Comparison of ENCODE assay signal across 8 mouse cellular contexts in the genomic region with DNA sequence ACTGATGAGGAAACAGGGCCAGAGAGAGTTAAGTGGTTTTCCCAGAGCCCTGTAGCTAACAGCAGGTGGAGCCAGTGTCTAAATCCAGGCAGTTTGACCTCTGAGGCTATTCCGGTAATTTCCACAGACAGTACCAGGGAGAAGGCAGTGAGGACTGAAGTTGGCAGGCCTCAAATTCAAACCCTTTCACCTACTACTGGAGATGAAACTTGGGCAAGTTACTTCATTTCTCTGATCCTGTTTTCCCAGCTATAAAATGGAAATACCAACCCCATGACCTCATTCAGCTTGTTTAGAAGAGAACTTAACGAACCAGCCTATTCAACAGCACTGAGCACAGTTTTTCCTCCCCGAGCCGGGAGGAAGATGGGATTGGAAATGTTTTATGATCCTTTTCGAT. TPM values are rescaled to one million over a fixed set of nuclear protein-coding genes. Genes with fewer than 3 reads are reported as not detected.
DNase-seq lines count a peak whose midpoint lies in the region; ATAC-seq lines count a peak whose summit lies in the region.

No protein-coding gene starts in this region.

- peaks cover 25% of the 10 kb centered on the region for H3K4me1 ChIP-seq in forebrain, embryonic 15.5 days
- peaks cover 31% of the 10 kb centered on the region for H3K4me1 ChIP-seq in midbrain, embryonic 12.5 days

- peak; percentile 51 for ATAC-seq in forebrain, embryonic 15.5 days (replicated peaks)
- ATAC-seq in midbrain, embryonic 12.5 days (ENCODE audit: low FRiP score, low read depth) = peak; percentile 35

- no peak overlapping the region for H3K9ac ChIP-seq in forebrain, embryonic 15.5 days (replicated peaks)
- H3K9ac ChIP-seq in midbrain, embryonic 12.5 days (replicated peaks) = no peak overlapping the region

- no peaks in the 10 kb centered on the region for H3K36me3 ChIP-seq in forebrain, embryonic 15.5 days
- H3K36me3 ChIP-seq in midbrain, embryonic 12.5 days = no peaks in the 10 kb centered on the region

- no peak overlapping the region for H3K4me3 ChIP-seq in forebrain, embryonic 15.5 days
- H3K4me3 ChIP-seq in midbrain, embryonic 12.5 days = no peak overlapping the region

- intact Hi-C loops in heart, postnatal 36 days (cut with DNase I) = loop anchor here (1.0 to 2.0 kb wide), 4 partner anchors 46 to 155 kb away; no protein-coding TSS in a partner anchor

- H3K27ac ChIP-seq in forebrain, embryonic 15.5 days (replicated peaks) = peak overlapping the region; percentile 79
- H3K27ac ChIP-seq in midbrain, embryonic 12.5 days (replicated peaks) = peak overlapping the region; percentile 73

- peak; percentile 75 for DNase-seq in ES-CJ7 (ENCODE audit: low read depth, low spot score)
- peak; percentile 42 for DNase-seq in adrenal gland, postnatal 25 days
- peak; percentile 63 to 70 for DNase-seq in heart, postnatal 36 days
- peak; percentile 22 for DNase-seq in large intestine, adult 2 months (ENCODE audit: low read depth, low spot score)
- DNase-seq in testis, postnatal 14 days (ENCODE audit: low spot score) = peak; percentile 9
- DNase-seq in MN1 (ENCODE audit: low spot score) = no peak

- H3K4me2 ChIP-seq in forebrain, embryonic 15.5 days (replicated peaks) = peak overlapping the region; percentile 40
- peak overlapping the region; percentile 46; the same call in 1 of the 2 replicates for H3K4me2 ChIP-seq in midbrain, embryonic 12.5 days (replicated peaks)

- H3K9me3 ChIP-seq in forebrain, embryonic 15.5 days = no peaks in the 10 kb centered on the region
- H3K9me3 ChIP-seq in midbrain, embryonic 12.5 days = no peaks in the 10 kb centered on the region

- H3K27me3 ChIP-seq in forebrain, embryonic 15.5 days = no peaks in the 10 kb centered on the region
- no peaks in the 10 kb centered on the region for H3K27me3 ChIP-seq in midbrain, embryonic 12.5 days

- WGBS in forebrain, embryonic 15.5 days = 5% methylated on average over 5 of the region's 5 CpGs
- 5% methylated on average over 5 of the region's 5 CpGs for WGBS in large intestine, adult 2 months
- 20% methylated on average over 5 of the region's 5 CpGs for WGBS in midbrain, embryonic 12.5 days

RNA-seq across cellular contexts. Expression of a gene that starts 45.2 kb away (rescaled TPM):
- 0.81 and 1.2 TPM in 2 replicates for total RNA-seq in adrenal gland, postnatal 25 days (2021)
- polyA plus RNA-seq in forebrain, embryonic 15.5 days (2015; fragmentation: Nextera tagmentation; extraction: Ambion mirVana) = 0.11 TPM in 1 of 2 replicates, not detected in the other
- total RNA-seq in heart, postnatal 36 days (2021) = not detected
- 51.1 and 85.6 TPM in 2 replicates for polyA plus RNA-seq in large intestine, adult 2 months (2012; rRNA removed)
- 0.20 TPM in 1 of 2 replicates, not detected in the other for polyA plus RNA-seq in midbrain, embryonic 12.5 days (2016; fragmentation: Nextera tagmentation; extraction: Ambion mirVana)

Comparison
In these comparisons a context has a peak if more than half of its experiments do, and no peak if none do; other contexts are left out.
1. RNA of a gene that starts 45.2 kb away (polyA plus RNA-seq): 51.1 to 85.6 TPM in large intestine, adult 2 months; 0.11 TPM in forebrain, embryonic 15.5 days and 0.20 TPM in midbrain, embryonic 12.5 days; every median in the first group is over 10 times any median in the second.